Mouse (Mus musculus) retina, postnatal 7 days (tissue): ENCODE results near the gene Mapk10.

ENCODE experiments used
- DNase-seq: peaks from one replicate; pipeline ENCODE4 v3.0.0-alpha.2; 2012; ENCODE audit warnings: low read depth, low spot score

The Mapk10 gene

GRCm38 (mm10) chr5:102859749-102860148 lies 351.4 kb downstream of the Mapk10 start:
- no peak for DNase-seq

DNA sequence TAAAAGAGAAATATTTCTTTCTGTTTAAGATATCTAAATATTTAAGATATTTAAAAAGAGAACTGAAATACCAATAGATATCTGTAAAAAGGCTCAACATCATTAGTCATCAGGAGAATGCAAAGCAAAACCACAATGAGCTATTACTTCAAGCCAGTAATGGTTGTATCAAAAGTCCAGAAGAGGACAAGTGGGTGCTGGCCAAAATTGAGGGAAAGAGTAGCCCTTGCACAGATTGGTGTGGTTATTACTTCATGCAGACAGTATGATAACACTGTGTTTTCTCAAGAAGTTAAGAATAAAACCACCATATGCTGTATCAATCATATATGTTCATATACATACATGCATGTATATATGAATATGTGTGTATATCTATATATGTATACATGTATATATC lies 353.1 kb downstream of the Mapk10 start:
- DNase-seq = no peak
